Mouse (Mus musculus): ENCODE data around the gene Wnt2b. TPM values are rescaled to one million over a fixed set of nuclear protein-coding genes. Genes with fewer than 3 reads are reported as not detected.

The Wnt2b gene
- total RNA-seq, 2 experiments from 2014 or later: 2.5 to 2.8 TPM

DNA sequence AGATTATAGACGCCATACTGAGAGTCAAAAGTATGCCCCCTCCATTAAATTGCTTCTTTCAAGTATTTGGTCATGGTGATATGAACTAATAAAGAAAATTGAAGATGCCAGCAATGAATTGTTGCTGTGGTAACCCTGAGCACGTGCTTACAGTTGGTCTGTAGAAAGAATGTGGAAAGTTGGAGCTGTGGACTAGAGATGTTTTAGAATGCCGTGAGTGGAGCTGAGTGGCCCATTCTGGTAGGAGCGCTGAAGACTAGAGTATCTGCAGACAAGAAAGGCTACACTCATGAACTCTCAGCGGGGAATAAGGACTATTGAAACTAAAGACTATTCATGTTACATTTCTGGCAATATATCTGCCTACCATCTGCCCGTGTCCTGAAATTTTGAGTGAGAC is 52.5 kb downstream of the Wnt2b start:
- intact Hi-C loops (cut with DNase I): loop anchor here (5.0 kb wide), 1 partner anchor 58 kb away; no protein-coding TSS in a partner anchor
- DNase-seq (ENCODE audit: low spot score in 2 of 2): no peak

- peak in 1 of 2 experiments; percentile 89 for DNase-seq (ENCODE audit: low spot score in 2 of 2)
- intact Hi-C loops (cut with DNase I): loop anchor here (5.0 kb wide), 1 partner anchor 61 kb away; no protein-coding TSS in a partner anchor
These were observed 55.7 kb downstream of the Wnt2b start for GRCm38 (mm10) chr3:104906007-104906406.

DNA sequence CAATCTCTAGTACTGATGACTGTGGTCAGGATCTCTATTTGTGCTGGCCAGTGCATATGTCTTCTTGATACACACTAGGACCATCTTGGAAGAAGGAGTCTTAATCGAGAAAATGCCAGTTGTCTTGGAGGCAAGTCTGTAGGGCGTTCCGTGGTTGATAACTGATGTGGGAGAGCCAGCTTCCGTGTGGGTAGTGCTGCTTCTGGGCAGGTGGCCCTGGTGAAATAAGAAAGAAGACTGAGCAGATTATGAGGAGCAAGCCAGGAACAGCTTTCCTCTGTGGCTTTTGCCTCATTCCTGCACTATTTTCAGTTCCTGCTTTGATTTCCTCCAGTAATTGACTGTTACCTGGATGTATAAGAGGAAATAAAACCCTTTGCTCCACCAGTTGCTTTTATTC is 56.3 kb downstream of the Wnt2b start:
- DNase-seq (ENCODE audit: low spot score in 2 of 2): peak; percentile 14 to 80
- intact Hi-C loops (cut with DNase I): loop anchor here (5.0 kb wide), 1 partner anchor 62 kb away; no protein-coding TSS in a partner anchor

DNA sequence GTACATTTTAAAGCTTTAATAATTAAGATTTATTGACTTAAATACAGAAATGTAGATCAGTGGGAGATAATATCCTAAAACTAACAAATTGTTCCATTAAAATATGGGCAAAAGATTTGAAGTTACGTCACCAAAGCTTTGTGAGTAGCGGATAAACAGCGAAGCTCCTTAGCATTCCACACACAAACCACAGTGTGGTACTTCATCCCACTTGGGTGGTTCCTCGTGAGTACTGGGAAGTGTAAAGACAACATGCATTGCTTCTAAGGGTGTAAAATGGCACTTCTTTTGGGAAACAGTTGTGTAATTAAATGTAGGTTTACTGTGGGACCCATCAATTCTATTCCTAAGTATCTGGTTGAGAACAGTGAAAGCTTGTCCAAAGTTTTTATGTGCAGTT is 60.6 kb downstream of the Wnt2b start:
- no peak for DNase-seq (ENCODE audit: low spot score in 2 of 2)

DNA sequence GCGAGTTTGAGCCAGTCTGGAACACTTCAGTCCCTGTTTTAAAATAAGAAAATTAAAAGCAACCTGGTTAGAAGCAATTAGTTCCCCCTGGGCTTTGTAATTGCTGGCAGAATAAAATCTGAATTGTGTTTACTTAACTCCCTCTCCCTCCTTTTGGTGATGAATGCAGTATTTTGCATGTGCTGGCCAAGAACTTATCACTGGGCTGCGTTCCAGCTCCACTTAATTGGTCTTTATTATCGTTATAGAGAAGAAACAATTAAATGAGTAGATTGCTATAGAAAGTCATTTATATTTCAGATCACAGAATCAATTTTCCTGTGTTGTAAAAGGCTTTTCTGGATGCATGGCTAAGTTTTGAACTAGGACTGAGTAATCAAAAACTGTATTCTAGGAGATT is 65.6 kb downstream of the Wnt2b start:
- no peak for DNase-seq (ENCODE audit: low spot score in 2 of 2)
- intact Hi-C loops (cut with DNase I): no loop called here

More for the DNA sequence above, 60.6 kb downstream of the Wnt2b start:
- intact Hi-C loops (cut with DNase I): no loop called here

Other genes starting within 250 kb of the Wnt2b start
- gene Ppm1j, start 180.9 kb downstream of the Wnt2b start, total RNA-seq (2021): under 1 TPM; 0.43 to 0.76 TPM
- under 1 TPM in 1 of 2 experiments, not detected in 1; 0.09 TPM for gene Fam19a3, start 180.1 kb downstream of the Wnt2b start, total RNA-seq (2021)
- gene Rhoc, start 173.5 kb downstream of the Wnt2b start, total RNA-seq (2021): 10 to 100 TPM; 32.7 to 33.5 TPM
- 10 to 100 TPM in 1 of 2 experiments, 1 to 10 TPM in 1; 8.0 to 10.5 TPM for gene Mov10, start 143.4 kb downstream of the Wnt2b start, total RNA-seq (2021)
- 10 to 100 TPM; 33.0 to 39.3 TPM for gene St7l, start 97.9 kb downstream of the Wnt2b start, total RNA-seq (2021)
- gene Capza1, start 97.4 kb downstream of the Wnt2b start, total RNA-seq (2021): 10 to 100 TPM; 34.5 to 40.5 TPM
- gene Cttnbp2nl, start 91.2 kb upstream of the Wnt2b start, total RNA-seq (2021): 10 to 100 TPM; 23.3 to 25.6 TPM
- gene 4930564D02Rik, start 104.9 kb upstream of the Wnt2b start, total RNA-seq (2021): not detected

All from left cerebral cortex, postnatal 25 days (tissue).